Mouse (Mus musculus): Measurements from ENCODE around the gene Mrps21. TPM values are rescaled to one million over a fixed set of nuclear protein-coding genes. Genes with fewer than 3 reads are reported as not detected.
A peak's percentile ranks its signal among the peaks of the same experiment; 100 is the strongest.

Mrps21 gene
- polyA plus RNA-seq, 1 experiment from 2014 or later: 310 TPM

DNA sequence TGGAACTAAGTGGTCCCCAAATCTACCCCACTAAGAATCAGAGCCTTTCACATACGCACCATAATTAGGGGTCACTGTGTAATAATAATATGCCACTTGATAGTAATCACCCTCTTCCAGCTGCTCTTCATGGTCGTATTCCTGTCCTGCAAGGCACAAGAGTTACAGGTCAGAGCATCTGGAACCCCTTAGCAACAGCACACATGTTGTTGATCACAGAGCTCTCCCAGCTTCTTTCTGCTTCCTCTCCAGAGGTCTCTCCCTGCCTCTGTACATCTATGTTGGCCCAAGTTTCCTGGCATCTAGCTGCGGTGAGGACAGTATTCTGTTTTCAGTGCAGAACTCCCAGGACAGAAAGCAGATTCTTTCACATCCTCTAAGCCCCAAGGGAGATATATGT, 18.3 kb upstream of the Mrps21 start:
- no peak for ATAC-seq (ENCODE audit: insufficient number of reproducible peaks, low FRiP score, low TSS enrichment, low read depth)
- Histone ChIP-seq H3K4me3 (replicated peaks) (no peak overlapping the region), H3K9me3 (replicated peaks) (no peaks in the 10 kb centered on the region), H3K4me2 (replicated peaks) (no peak overlapping the region), H3K4me1 (peaks cover 31% of the 10 kb centered on the region), H3K27me3 (no peaks in the 10 kb centered on the region), H3K27ac (replicated peaks) (no peak overlapping the region), H3K36me3 (0 out of 2 replicates have a peak, but pooled peaks cover 3% of the 10 kb centered on the region), H3K9ac (no peak overlapping the region)
- 33% methylated on average over 3 of the region's 3 CpGs for WGBS

DNA sequence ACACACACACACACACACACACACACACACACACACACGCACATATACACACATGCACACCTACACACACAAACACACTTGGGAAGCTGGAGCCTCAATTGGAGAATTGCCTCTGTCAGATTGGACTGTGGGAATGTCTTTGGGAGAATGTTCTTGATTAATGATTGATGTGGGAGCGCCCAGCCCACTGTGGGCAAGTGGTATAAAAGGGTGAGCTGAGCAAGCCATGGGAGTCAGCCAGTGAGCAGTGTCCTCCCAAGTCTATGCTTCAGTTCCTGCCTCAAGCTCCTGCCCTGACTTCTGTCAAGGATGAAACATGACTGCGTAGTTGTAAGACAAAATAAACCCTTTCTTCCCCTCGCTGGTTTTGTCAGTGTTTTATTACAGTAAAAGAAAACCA, 16.3 kb upstream of the Mrps21 start:
- Histone ChIP-seq H3K9me3 (replicated peaks) (no peaks in the 10 kb centered on the region), H3K4me3 (replicated peaks) (no peak overlapping the region), H3K27me3 (no peaks in the 10 kb centered on the region), H3K4me1 (peaks cover 30% of the 10 kb centered on the region), H3K36me3 (0 out of 2 replicates have a peak, but pooled peaks cover 3% of the 10 kb centered on the region), H3K27ac (replicated peaks) (no peak overlapping the region), H3K9ac (no peak overlapping the region), H3K4me2 (replicated peaks) (no peak overlapping the region)
- 83% methylated on average over 4 of the region's 4 CpGs for WGBS
- no peak for ATAC-seq (ENCODE audit: insufficient number of reproducible peaks, low FRiP score, low TSS enrichment, low read depth)

DNA sequence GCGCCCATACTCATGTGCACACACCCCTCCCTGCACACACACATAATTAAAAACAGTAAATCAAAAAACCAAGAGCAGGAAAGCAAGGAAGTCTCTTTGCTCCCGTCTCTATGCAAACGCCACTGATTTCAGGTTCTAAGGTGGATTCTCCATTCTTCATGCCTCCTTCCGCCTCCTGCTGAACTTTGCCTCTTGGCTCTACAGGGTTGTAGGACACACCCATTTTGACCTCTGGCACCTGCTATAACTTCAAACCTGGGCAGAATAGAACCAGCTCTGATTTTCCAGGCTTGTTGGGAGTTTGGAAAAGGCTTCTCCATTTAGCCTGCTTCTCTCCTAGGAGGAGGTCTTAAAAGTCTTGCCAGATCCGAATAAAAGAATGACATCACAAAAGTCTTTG, 13.1 kb upstream of the Mrps21 start:
- WGBS: 64% methylated on average over 5 of the region's 5 CpGs
- H3K27me3 ChIP-seq: no peaks in the 10 kb centered on the region

DNA sequence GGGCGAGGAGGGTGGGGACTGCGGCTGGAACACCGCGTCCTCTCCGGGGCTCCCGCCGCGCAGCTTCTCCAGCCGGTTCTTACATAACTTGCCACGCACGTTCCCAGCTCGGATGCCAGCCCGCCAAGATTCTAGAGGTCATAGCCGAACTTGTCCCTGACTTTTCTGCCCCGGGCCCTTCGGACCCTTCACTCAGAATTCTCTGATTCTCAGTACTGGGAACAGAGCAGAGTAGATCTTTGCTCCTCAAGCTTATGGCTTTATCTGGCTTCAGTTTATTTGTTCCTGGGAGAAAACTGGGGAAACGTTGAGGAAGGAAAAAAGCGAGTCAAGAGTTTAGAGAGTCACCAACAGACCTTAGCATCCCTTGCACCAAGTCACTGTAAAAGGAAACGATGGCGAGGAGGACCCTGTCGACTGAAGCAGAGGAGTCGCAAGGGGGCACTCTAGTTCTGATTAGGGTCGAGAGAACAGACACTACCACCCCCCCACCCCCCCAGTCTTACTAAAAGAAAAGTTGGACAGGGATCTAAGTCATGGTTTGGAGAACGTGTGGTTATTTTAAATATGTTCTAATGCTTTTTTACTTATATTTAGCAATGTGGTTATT, 11.6 kb upstream of the Mrps21 start:
- WGBS: 1% methylated on average over 24 of the region's 24 CpGs
- 0 out of 2 replicates have a peak overlapping the region, but pooled peaks have one; percentile 48 for H3K27ac ChIP-seq (replicated peaks)

More for the DNA sequence above, 13.1 kb upstream of the Mrps21 start:
- Histone ChIP-seq H3K9me3 (replicated peaks) (no peaks in the 10 kb centered on the region), H3K27ac (replicated peaks) (no peak overlapping the region), H3K9ac (no peak overlapping the region), H3K4me3 (replicated peaks) (no peak overlapping the region), H3K4me1 (peaks cover 17% of the 10 kb centered on the region), H3K4me2 (replicated peaks) (no peak overlapping the region), H3K36me3 (0 out of 2 replicates have a peak, but pooled peaks cover 3% of the 10 kb centered on the region)
- no peak for ATAC-seq (ENCODE audit: insufficient number of reproducible peaks, low FRiP score, low TSS enrichment, low read depth)

DNA sequence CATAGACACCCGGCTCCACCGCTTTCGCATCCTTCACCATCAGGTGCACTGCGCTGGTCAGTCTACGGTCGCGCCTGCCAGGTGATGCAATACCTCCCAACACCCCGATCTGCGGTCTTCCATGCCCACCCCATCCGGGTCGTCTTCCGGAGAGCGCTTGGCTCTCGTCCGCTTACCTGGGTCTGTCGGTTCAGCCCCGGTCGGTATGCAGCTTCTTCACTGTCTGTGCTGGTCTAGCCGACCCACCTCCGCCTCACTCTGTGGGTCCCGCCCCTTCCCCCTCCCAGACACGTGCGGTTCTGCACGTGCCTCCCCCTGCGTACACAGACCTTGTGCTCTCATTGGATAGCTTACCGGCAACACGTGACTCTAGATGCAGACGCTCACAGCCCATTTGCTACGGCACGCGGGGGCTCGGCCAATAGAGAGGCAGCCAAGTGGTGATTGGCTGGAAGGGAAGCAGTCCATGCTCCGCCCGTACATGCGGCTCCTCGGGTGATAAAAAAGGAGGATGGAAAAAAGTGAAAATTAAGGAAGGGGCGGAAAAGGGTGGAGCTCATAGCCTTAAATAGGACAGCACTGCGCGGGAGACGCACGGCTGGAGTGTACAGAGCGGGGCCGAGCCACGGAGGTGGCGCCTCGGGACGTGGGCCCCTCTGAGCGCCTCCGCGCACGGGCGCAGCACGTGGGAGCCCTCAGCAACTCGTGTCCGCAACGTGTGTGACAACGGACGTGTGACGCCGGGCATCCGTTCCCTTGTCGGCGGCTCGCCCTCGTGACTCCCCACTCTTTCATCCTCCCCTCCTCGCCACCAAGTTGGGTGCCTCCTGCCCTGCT, 10.9 kb upstream of the Mrps21 start, which contains the start of gene Ciart:
TSS of gene Ciart (minus strand) at position 273 of the 837 bp plus-strand sequence.
- Histone ChIP-seq H3K36me3 (no peaks in the 10 kb centered on the region), H3K9ac (0 out of 2 replicates have a peak within 1 kb of the TSS, but pooled peaks have one; percentile 10), H3K9me3 (replicated peaks) (no peaks in the 10 kb centered on the region), H3K4me2 (replicated peaks) (peak within 1 kb of the TSS; percentile 100), H3K27me3 (no peaks in the 10 kb centered on the region), H3K4me1 (peaks cover 17% of the 10 kb centered on the region), H3K27ac (replicated peaks) (0 out of 2 replicates have a peak within 1 kb of the TSS, but pooled peaks have one; percentile 48), H3K4me3 (replicated peaks) (peak within 1 kb of the TSS; percentile 47)
- peak; percentile 99 for ATAC-seq (ENCODE audit: insufficient number of reproducible peaks, low FRiP score, low TSS enrichment, low read depth)
- WGBS: under 1% methylated on average over 66 of the region's 66 CpGs

More for the DNA sequence above, 11.6 kb upstream of the Mrps21 start:
- Histone ChIP-seq H3K4me3 (replicated peaks) (peak overlapping the region; percentile 47), H3K9me3 (replicated peaks) (no peaks in the 10 kb centered on the region), H3K4me1 (peaks cover 17% of the 10 kb centered on the region), H3K9ac (no peak overlapping the region), H3K36me3 (0 out of 2 replicates have a peak, but pooled peaks cover 3% of the 10 kb centered on the region), H3K27me3 (no peaks in the 10 kb centered on the region), H3K4me2 (replicated peaks) (peak overlapping the region; percentile 100)
- no peak for ATAC-seq (ENCODE audit: insufficient number of reproducible peaks, low FRiP score, low TSS enrichment, low read depth)

DNA sequence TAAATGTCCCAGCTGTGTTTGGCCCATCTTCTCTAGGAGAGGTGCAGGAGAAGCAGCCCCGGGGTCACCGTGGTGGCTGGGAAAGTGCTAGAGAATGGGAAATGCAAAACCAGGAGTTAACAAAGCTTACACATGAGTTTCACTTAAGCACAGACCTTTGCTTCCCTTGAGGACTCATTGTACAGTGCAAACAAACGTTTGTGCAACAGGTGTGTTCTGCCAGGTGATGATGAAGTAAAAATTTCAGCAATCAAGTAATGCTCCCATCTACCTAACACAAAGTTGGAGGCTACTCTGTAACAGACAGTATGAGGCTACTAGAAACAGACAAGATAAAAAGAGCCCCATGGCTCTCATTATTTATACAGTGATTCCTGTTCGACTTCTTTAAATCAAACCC, 7.7 kb upstream of the Mrps21 start:
- H3K36me3 ChIP-seq: no peaks in the 10 kb centered on the region
- no peak for ATAC-seq (ENCODE audit: insufficient number of reproducible peaks, low FRiP score, low TSS enrichment, low read depth)
- H3K9ac ChIP-seq: no peak overlapping the region
- 84% methylated on average over 4 of the region's 4 CpGs for WGBS
- H3K27me3 ChIP-seq: no peaks in the 10 kb centered on the region
- H3K9me3 ChIP-seq (replicated peaks): no peaks in the 10 kb centered on the region
- H3K4me1 ChIP-seq: peaks cover 17% of the 10 kb centered on the region
- no peak overlapping the region for H3K27ac ChIP-seq (replicated peaks)
- H3K4me2 ChIP-seq (replicated peaks): no peak overlapping the region
- no peak overlapping the region for H3K4me3 ChIP-seq (replicated peaks)

DNA sequence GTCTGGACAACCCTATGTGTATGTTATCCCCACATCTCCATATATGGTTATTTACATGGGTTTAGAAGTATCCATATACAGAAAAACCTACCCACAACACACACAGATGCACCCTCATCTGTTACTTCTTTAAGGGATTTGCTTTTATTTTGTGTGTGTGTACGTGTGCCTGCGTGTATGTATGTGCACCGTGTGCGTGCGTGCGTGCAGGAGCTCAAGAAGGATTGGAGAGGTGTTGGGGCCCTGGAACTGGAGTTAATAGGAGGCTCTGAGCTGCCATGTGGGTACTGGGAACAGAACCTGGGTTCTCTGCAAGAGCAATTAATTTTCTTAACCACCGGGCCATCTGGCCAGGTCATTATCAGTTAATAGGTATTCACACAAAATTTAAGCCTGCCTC, 729 bp upstream of the Mrps21 start:
- H3K27ac ChIP-seq (replicated peaks): no peak overlapping the region
- H3K4me1 ChIP-seq: peaks cover 14% of the 10 kb centered on the region
- 69% methylated on average over 7 of the region's 7 CpGs for WGBS
- H3K4me2 ChIP-seq (replicated peaks): peak overlapping the region; percentile 60
- H3K9me3 ChIP-seq (replicated peaks): no peaks in the 10 kb centered on the region
- ATAC-seq (ENCODE audit: insufficient number of reproducible peaks, low FRiP score, low TSS enrichment, low read depth): no peak
- peaks cover 12% of the 10 kb centered on the region for H3K36me3 ChIP-seq
- H3K9ac ChIP-seq: peak overlapping the region; percentile 26
- peak overlapping the region; percentile 68 for H3K4me3 ChIP-seq (replicated peaks)
- H3K27me3 ChIP-seq: no peaks in the 10 kb centered on the region

DNA sequence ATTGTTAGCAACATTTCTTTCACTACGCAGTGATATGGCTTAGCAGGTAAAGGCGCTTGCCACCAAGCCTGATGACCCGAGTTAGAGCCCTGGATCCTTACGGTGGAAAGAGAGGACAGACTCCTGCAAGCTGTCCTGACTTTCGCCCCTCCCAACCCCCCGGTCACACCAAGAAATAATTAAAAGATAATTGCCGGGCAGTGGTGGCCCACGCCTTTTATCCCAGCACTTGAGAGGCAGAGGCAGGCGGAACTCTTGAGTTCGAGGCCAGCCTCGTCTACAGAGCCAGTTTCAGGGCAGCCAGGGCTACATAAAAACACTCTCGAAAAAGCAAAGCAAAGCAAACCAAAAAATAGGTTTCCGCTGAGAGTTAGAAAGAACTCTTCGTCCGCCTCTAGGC, 343 bp downstream of the Mrps21 start:
- H3K4me2 ChIP-seq (replicated peaks): peak overlapping the region; percentile 60
- no peaks in the 10 kb centered on the region for H3K27me3 ChIP-seq
- peak overlapping the region; percentile 68 for H3K4me3 ChIP-seq (replicated peaks)
- peak; percentile 9; the same call in 1 of the 2 replicates for ATAC-seq (ENCODE audit: insufficient number of reproducible peaks, low FRiP score, low TSS enrichment, low read depth)
- H3K9ac ChIP-seq: peak overlapping the region; percentile 72
- H3K9me3 ChIP-seq (replicated peaks): no peaks in the 10 kb centered on the region
- peak overlapping the region; percentile 92 for H3K27ac ChIP-seq (replicated peaks)
- peaks cover 15% of the 10 kb centered on the region for H3K36me3 ChIP-seq
- WGBS: 5% methylated on average over 15 of the region's 15 CpGs
- H3K4me1 ChIP-seq: peaks cover 14% of the 10 kb centered on the region

DNA sequence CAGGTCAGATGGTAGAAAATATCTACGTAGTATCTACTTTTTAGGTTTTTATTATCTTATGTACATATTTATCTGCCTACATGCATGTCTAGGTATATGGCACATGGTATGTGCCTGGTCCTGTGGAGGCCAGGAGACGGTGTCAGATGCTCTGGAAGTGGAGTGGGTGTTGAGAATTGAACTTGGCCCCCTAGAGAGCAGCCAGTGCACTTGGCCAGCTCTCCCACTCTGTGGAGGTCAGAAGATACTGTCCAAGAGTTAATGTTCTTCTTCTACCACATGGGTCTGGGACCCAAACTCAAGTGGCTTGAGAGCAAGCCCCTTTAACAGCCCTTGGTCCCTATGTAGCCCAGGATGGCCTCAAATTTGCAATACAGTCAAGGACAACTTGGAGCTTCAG, 3.9 kb downstream of the Mrps21 start:
- H3K4me1 ChIP-seq: peaks cover 13% of the 10 kb centered on the region
- WGBS: 90% methylated on average over 2 of the region's 2 CpGs
- no peak overlapping the region for H3K4me3 ChIP-seq (replicated peaks)
- no peaks in the 10 kb centered on the region for H3K9me3 ChIP-seq (replicated peaks)
- H3K27ac ChIP-seq (replicated peaks): no peak overlapping the region
- peaks cover 36% of the 10 kb centered on the region for H3K36me3 ChIP-seq
- H3K9ac ChIP-seq: no peak overlapping the region
- H3K4me2 ChIP-seq (replicated peaks): no peak overlapping the region
- ATAC-seq (ENCODE audit: insufficient number of reproducible peaks, low FRiP score, low TSS enrichment, low read depth): no peak
- no peaks in the 10 kb centered on the region for H3K27me3 ChIP-seq

DNA sequence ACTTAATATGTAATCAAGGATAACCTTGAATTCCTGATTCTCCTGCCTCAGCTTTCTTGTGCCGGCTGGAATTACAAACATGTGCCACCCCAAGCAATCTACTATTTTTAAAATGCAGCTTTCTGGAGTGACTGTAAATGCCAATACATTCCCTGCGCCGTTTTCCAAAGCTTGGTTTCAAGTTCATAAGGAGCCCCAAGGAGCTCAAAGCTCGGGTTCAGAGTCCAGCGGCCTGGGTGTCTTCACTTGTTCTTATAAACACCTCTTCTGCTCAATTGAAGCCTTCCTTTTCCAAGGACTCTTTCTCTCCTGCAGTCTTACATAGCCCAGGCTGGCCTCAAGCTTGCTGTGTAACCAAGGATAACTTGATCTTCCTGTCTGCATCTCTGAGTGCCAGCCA, 5.2 kb downstream of the Mrps21 start:
- H3K4me1 ChIP-seq: peaks cover 8% of the 10 kb centered on the region; the same call in 1 of the 2 replicates
- H3K9me3 ChIP-seq (replicated peaks): no peaks in the 10 kb centered on the region
- H3K27ac ChIP-seq (replicated peaks): no peak overlapping the region
- peaks cover 36% of the 10 kb centered on the region for H3K36me3 ChIP-seq
- no peak overlapping the region for H3K9ac ChIP-seq
- H3K4me3 ChIP-seq (replicated peaks): no peak overlapping the region
- 85% methylated on average over 5 of the region's 5 CpGs for WGBS
- no peak for ATAC-seq (ENCODE audit: insufficient number of reproducible peaks, low FRiP score, low TSS enrichment, low read depth)
- no peaks in the 10 kb centered on the region for H3K27me3 ChIP-seq
- no peak overlapping the region for H3K4me2 ChIP-seq (replicated peaks)

DNA sequence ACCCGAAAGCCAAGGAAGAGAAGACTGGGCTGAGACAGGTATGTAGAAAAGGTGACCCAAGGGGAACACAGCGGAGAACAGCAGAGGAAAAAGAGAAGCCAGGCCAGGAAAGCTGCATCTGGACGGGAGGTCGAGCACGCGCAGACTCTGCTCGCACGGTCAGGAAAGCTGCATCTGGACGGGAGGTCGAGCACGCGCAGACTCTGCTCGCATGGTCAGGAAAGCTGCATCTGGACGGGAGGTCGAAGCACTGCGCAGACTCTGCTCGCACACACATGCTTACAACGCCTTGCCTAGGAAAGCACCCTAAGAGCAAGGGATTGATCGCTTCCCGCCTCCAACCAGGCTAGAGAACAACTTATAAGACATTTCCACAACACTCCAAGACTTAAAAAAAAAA, 5.7 kb downstream of the Mrps21 start:
- no peak overlapping the region for H3K9ac ChIP-seq
- ATAC-seq (ENCODE audit: insufficient number of reproducible peaks, low FRiP score, low TSS enrichment, low read depth): no peak
- H3K9me3 ChIP-seq (replicated peaks): no peaks in the 10 kb centered on the region
- WGBS: 90% methylated on average over 20 of the region's 20 CpGs
- peaks cover 36% of the 10 kb centered on the region for H3K36me3 ChIP-seq
- no peaks in the 10 kb centered on the region for H3K27me3 ChIP-seq
- no peak overlapping the region for H3K27ac ChIP-seq (replicated peaks)
- H3K4me3 ChIP-seq (replicated peaks): no peak overlapping the region
- H3K4me1 ChIP-seq: peaks cover 5% of the 10 kb centered on the region; the same call in 1 of the 2 replicates
- H3K4me2 ChIP-seq (replicated peaks): no peak overlapping the region

All from embryonic facial prominence, embryonic 15.5 days (tissue).